Mouse (Mus musculus): Measurements from ENCODE around the gene Spag7. TPM values are rescaled to one million over a fixed set of nuclear protein-coding genes. Genes with fewer than 3 reads are reported as not detected.

Gene Spag7
- 159 and 163 TPM in 2 replicates for polyA plus RNA-seq (2015; fragmentation: Nextera tagmentation; extraction: Ambion mirVana)

GRCm38 (mm10) chr11:70668771-70669505 lies at the start of gene Spag7:
Gene Spag7, minus strand, starts transcription at chr11:70669416.
- Histone ChIP-seq H3K27me3 (no peaks in the 10 kb centered on the region), H3K36me3 (peaks cover 46% of the 10 kb centered on the region), H3K9ac (peak within 1 kb of the TSS; percentile 82), H3K4me1 (peaks cover 31% of the 10 kb centered on the region), H3K4me3 (peak within 1 kb of the TSS; percentile 69), H3K4me2 (peak within 1 kb of the TSS; percentile 82), H3K9me3 (no peaks in the 10 kb centered on the region), H3K27ac (peak within 1 kb of the TSS; percentile 98)
- under 1% methylated on average over 44 of the region's 44 CpGs for WGBS
- peak; percentile 95 for ATAC-seq (ENCODE audit: insufficient number of reproducible peaks, insufficient read depth, low FRiP score, low TSS enrichment, low read depth)

GRCm38 (mm10) chr11:70718481-70718880 lies 49.3 kb upstream of the Spag7 start:
- Histone ChIP-seq H3K4me2 (no peak overlapping the region), H3K36me3 (peaks cover 82% of the 10 kb centered on the region), H3K9me3 (no peaks in the 10 kb centered on the region), H3K27me3 (no peaks in the 10 kb centered on the region), H3K27ac (no peak overlapping the region), H3K4me3 (no peak overlapping the region), H3K9ac (no peak overlapping the region), H3K4me1 (no peaks in the 10 kb centered on the region)
- WGBS: 56% methylated on average over 5 of the region's 5 CpGs
- ATAC-seq (ENCODE audit: insufficient number of reproducible peaks, insufficient read depth, low FRiP score, low TSS enrichment, low read depth): no peak

- no peak overlapping the region for H3K4me2 ChIP-seq
- no peaks in the 10 kb centered on the region for H3K27me3 ChIP-seq
- H3K9ac ChIP-seq: no peak overlapping the region
- no peak overlapping the region for H3K27ac ChIP-seq
- no peak for ATAC-seq (ENCODE audit: insufficient number of reproducible peaks, insufficient read depth, low FRiP score, low TSS enrichment, low read depth)
- no peak overlapping the region for H3K4me3 ChIP-seq
- no peaks in the 10 kb centered on the region for H3K4me1 ChIP-seq
- WGBS: 92% methylated on average over 6 of the region's 6 CpGs
- H3K9me3 ChIP-seq: no peaks in the 10 kb centered on the region
- H3K36me3 ChIP-seq: peaks cover 86% of the 10 kb centered on the region
Observed at GRCm38 (mm10) chr11:70715832-70716231, 46.6 kb upstream of the Spag7 start.

GRCm38 (mm10) chr11:70713222-70713621 lies 44.0 kb upstream of the Spag7 start:
- Histone ChIP-seq H3K27me3 (no peaks in the 10 kb centered on the region), H3K4me3 (no peak overlapping the region), H3K4me2 (no peak overlapping the region), H3K36me3 (peaks cover 86% of the 10 kb centered on the region), H3K27ac (no peak overlapping the region), H3K4me1 (no peaks in the 10 kb centered on the region), H3K9ac (no peak overlapping the region), H3K9me3 (no peaks in the 10 kb centered on the region)
- WGBS: 85% methylated on average over 6 of the region's 6 CpGs
- no peak for ATAC-seq (ENCODE audit: insufficient number of reproducible peaks, insufficient read depth, low FRiP score, low TSS enrichment, low read depth)

GRCm38 (mm10) chr11:70711026-70711425 lies 41.8 kb upstream of the Spag7 start:
- ATAC-seq (ENCODE audit: insufficient number of reproducible peaks, insufficient read depth, low FRiP score, low TSS enrichment, low read depth): no peak
- no peaks in the 10 kb centered on the region for H3K27me3 ChIP-seq
- no peak overlapping the region for H3K27ac ChIP-seq
- no peaks in the 10 kb centered on the region for H3K4me1 ChIP-seq
- peaks cover 89% of the 10 kb centered on the region for H3K36me3 ChIP-seq
- no peak overlapping the region for H3K9ac ChIP-seq
- no peaks in the 10 kb centered on the region for H3K9me3 ChIP-seq
- H3K4me3 ChIP-seq: no peak overlapping the region
- no peak overlapping the region for H3K4me2 ChIP-seq
- 92% methylated on average over 10 of the region's 10 CpGs for WGBS

- peaks cover 18% of the 10 kb centered on the region for H3K4me1 ChIP-seq
- no peaks in the 10 kb centered on the region for H3K9me3 ChIP-seq
- H3K4me2 ChIP-seq: no peak overlapping the region
- no peak overlapping the region for H3K9ac ChIP-seq
- no peak overlapping the region for H3K4me3 ChIP-seq
- no peaks in the 10 kb centered on the region for H3K27me3 ChIP-seq
- no peak overlapping the region for H3K27ac ChIP-seq
- peaks cover 82% of the 10 kb centered on the region for H3K36me3 ChIP-seq
- 74% methylated on average over 3 of the region's 3 CpGs for WGBS
- ATAC-seq (ENCODE audit: insufficient number of reproducible peaks, insufficient read depth, low FRiP score, low TSS enrichment, low read depth): no peak
Observed at GRCm38 (mm10) chr11:70706127-70706526, 36.9 kb upstream of the Spag7 start.

GRCm38 (mm10) chr11:70702781-70703180 lies 33.6 kb upstream of the Spag7 start:
- 62% methylated on average over 6 of the region's 6 CpGs for WGBS
- Histone ChIP-seq H3K36me3 (peaks cover 48% of the 10 kb centered on the region), H3K4me3 (no peak overlapping the region), H3K27ac (no peak overlapping the region), H3K9me3 (no peaks in the 10 kb centered on the region), H3K27me3 (no peaks in the 10 kb centered on the region), H3K4me2 (peak overlapping the region; percentile 82), H3K4me1 (peaks cover 21% of the 10 kb centered on the region), H3K9ac (peak overlapping the region; percentile 94)
- no peak for ATAC-seq (ENCODE audit: insufficient number of reproducible peaks, insufficient read depth, low FRiP score, low TSS enrichment, low read depth)

GRCm38 (mm10) chr11:70701984-70702733 lies 32.9 kb upstream of the Spag7 start:
- H3K4me1 ChIP-seq: peaks cover 21% of the 10 kb centered on the region
- H3K36me3 ChIP-seq: peaks cover 42% of the 10 kb centered on the region
- peak overlapping the region; percentile 82 for H3K4me2 ChIP-seq
- H3K4me3 ChIP-seq: peak overlapping the region; percentile 92; the same call in 1 of the 2 replicates
- no peaks in the 10 kb centered on the region for H3K27me3 ChIP-seq
- H3K9ac ChIP-seq: peak overlapping the region; percentile 94
- ATAC-seq (ENCODE audit: insufficient number of reproducible peaks, insufficient read depth, low FRiP score, low TSS enrichment, low read depth): no peak
- H3K9me3 ChIP-seq: no peaks in the 10 kb centered on the region
- WGBS: 76% methylated on average over 6 of the region's 6 CpGs
- no peak overlapping the region for H3K27ac ChIP-seq

- Histone ChIP-seq H3K9me3 (no peaks in the 10 kb centered on the region), H3K9ac (peak overlapping the region; percentile 94), H3K27ac (peak overlapping the region; percentile 93; the same call in 1 of the 2 replicates), H3K4me2 (peak overlapping the region; percentile 82), H3K4me3 (peak overlapping the region; percentile 92), H3K36me3 (peaks cover 34% of the 10 kb centered on the region), H3K27me3 (no peaks in the 10 kb centered on the region), H3K4me1 (peaks cover 21% of the 10 kb centered on the region)
- WGBS: 11% methylated on average over 10 of the region's 10 CpGs
- no peak for ATAC-seq (ENCODE audit: insufficient number of reproducible peaks, insufficient read depth, low FRiP score, low TSS enrichment, low read depth)
Observed at GRCm38 (mm10) chr11:70701221-70701955, 32.2 kb upstream of the Spag7 start.

- Histone ChIP-seq H3K4me3 (peak overlapping the region; percentile 92), H3K9ac (peak overlapping the region; percentile 94), H3K36me3 (peaks cover 26% of the 10 kb centered on the region), H3K27ac (peak overlapping the region; percentile 93), H3K9me3 (no peaks in the 10 kb centered on the region), H3K27me3 (no peaks in the 10 kb centered on the region), H3K4me1 (peaks cover 21% of the 10 kb centered on the region), H3K4me2 (peak overlapping the region; percentile 82)
- peak; percentile 32; the same call in 1 of the 2 replicates for ATAC-seq (ENCODE audit: insufficient number of reproducible peaks, insufficient read depth, low FRiP score, low TSS enrichment, low read depth)
- 1% methylated on average over 34 of the region's 34 CpGs for WGBS
Observed at GRCm38 (mm10) chr11:70700613-70701012, 31.4 kb upstream of the Spag7 start.
